Mouse (Mus musculus): Measurements from ENCODE around the gene Iscu.

- TF ChIP-seq CTCF (IDR thresholded peaks at IDR 0.05; ENCODE audit: low read depth), result no peak
- TF ChIP-seq EP300 (IDR thresholded peaks at IDR 0.05; ENCODE audit: low read depth), result no peak
Observed at GRCm38 (mm10) chr5:113734376-113734775, 38.2 kb upstream of the Iscu start.

Measured in heart, postnatal 0 days (tissue).